Mouse (Mus musculus) ES-Bruce4 (cell line): Measurements from ENCODE around the gene Vamp5. TPM values are rescaled to one million over a fixed set of nuclear protein-coding genes. Genes with fewer than 3 reads are reported as not detected.

Experiments used
- H3K27ac ChIP-seq: 2 replicates; pipeline ENCODE4 v1.5.1; 2012; ENCODE audit warnings: low read length, inconsistent platforms; ENCODE audit not compliant: insufficient read depth
- H3K27me3 ChIP-seq: 2 replicates; pipeline ENCODE4 v1.6.1; 2012; ENCODE audit warnings: mild to moderate bottlenecking, low read length, inconsistent platforms; ENCODE audit not compliant: control insufficient read depth, poor library complexity, insufficient read depth, severe bottlenecking
- H3K36me3 ChIP-seq: 2 replicates; pipeline ENCODE4 v1.6.1; 2012; ENCODE audit warnings: inconsistent platforms, mild to moderate bottlenecking, low read length, moderate library complexity; ENCODE audit not compliant: control insufficient read depth, poor library complexity, insufficient read depth, severe bottlenecking
- H3K4me1 ChIP-seq: one replicate; pipeline ENCODE4 v1.8.1; 2011; ENCODE audit warnings: low read length; ENCODE audit not compliant: control insufficient read depth, insufficient read depth
- H3K4me3 ChIP-seq: 2 replicates; pipeline ENCODE4 v1.5.1; 2011; ENCODE audit warnings: low read depth, mild to moderate bottlenecking, low read length
- H3K9ac ChIP-seq: 2 replicates; pipeline ENCODE4 v1.6.1; 2012; ENCODE audit warnings: low read depth, mild to moderate bottlenecking, inconsistent platforms; ENCODE audit not compliant: poor library complexity, severe bottlenecking
- H3K9me3 ChIP-seq: replicated peaks from 2 replicates; pipeline ENCODE4 v1.6.1; 2012; ENCODE audit warnings: mild to moderate bottlenecking, low read length, inconsistent platforms; ENCODE audit not compliant: control insufficient read depth, poor library complexity, insufficient read depth, severe bottlenecking
- CTCF ChIP-seq: IDR thresholded peaks from one replicate; pipeline ENCODE4 v1.8.1; 2011; ENCODE audit warnings: low read depth, low read length
- EP300 ChIP-seq: IDR thresholded peaks from 2 replicates; pipeline ENCODE4 v1.6.1; 2011; ENCODE audit warnings: low read depth, low read length; ENCODE audit not compliant: insufficient read depth
- POLR2A ChIP-seq: IDR thresholded peaks from one replicate; pipeline ENCODE4 v1.8.1; 2011; ENCODE audit warnings: low read length; ENCODE audit not compliant: insufficient read depth
- polyA plus RNA-seq: library from polyadenylated mRNA; stranded (reverse); fragments of >200 nt; gene quantifications from 2 replicates; pipeline ENCODE4 v1.2.4, GENCODE M21; 2011; ENCODE audit warnings: low read depth; ENCODE audit not compliant: missing spikeins, insufficient read depth, insufficient read length

Gene Vamp5
- polyA plus RNA-seq, 1 experiment, result 2.2 TPM

DNA sequence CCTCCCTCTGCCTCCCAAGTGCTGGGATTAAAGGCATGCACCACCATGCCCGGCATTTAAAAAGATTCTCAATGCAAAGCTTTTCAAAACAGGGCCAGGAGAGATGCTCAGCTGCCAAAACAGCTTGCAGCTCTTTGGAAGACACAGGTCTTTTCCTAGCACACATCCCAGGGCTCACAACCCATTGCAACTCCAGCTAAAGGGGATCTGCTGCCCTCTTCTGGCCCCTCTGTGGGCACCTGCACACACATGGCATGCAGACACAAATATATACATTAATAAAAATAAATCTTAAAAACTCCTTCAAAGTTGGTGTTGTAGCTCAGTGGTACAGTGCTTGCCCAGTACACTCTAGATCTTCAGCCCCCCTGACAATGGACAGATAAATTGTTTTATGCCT is 29.7 kb upstream of the Vamp5 start:
- no peaks in the 10 kb centered on the region for H3K36me3 ChIP-seq
- no peaks in the 10 kb centered on the region for H3K9me3 ChIP-seq
- no peaks in the 10 kb centered on the region for H3K4me1 ChIP-seq
- H3K27me3 ChIP-seq, result no peaks in the 10 kb centered on the region
- no peak overlapping the region for H3K9ac ChIP-seq
- no peak for TF ChIP-seq POLR2A
- peak; percentile 55 for TF ChIP-seq CTCF
- H3K27ac ChIP-seq, result no peak overlapping the region
- H3K4me3 ChIP-seq, result no peak overlapping the region

DNA sequence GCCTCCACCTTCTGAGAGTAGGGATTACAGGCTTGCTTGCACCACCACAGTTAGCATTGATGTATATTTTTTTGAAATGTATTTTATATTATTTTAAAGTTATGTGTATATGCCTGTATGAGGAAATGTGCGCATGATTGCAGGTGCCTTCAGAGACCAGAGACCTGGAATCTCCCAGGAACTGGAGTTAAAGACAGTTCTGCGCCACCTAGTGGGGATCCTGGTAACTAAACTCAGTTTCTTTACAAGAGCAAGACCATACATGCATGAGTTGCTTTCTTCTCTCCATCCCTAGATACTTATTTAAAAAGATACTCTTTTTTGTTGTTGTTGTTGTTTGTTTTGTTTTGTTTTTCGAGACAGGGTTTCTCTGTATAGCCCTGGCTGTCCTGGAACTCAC is 29.3 kb upstream of the Vamp5 start:
- Histone ChIP-seq H3K36me3 (no peaks in the 10 kb centered on the region), H3K27me3 (no peaks in the 10 kb centered on the region), H3K27ac (no peak overlapping the region), H3K9ac (no peak overlapping the region), H3K4me1 (no peaks in the 10 kb centered on the region), H3K9me3 (no peaks in the 10 kb centered on the region), H3K4me3 (no peak overlapping the region)
- TF ChIP-seq CTCF, result peak; percentile 29
- TF ChIP-seq POLR2A, result no peak

DNA sequence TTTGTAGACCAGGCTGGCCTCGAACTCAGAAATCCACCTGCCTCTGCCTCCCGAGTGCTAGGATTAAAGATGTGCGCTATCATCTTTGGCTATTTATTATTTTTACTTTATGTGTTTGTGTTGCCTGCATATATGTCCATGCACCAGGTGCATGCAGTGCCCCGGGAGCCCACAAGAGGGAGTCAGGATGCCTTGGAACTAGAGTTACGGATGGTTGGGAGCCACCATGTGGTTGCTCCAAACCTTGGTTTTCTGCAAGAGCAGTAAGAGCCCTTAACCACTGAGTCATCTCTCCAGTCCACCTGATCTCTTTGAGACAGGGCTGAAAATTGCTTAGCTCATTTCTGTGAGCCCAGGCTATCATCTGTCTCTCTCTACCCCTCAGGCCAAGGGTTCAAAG is 26.9 kb upstream of the Vamp5 start:
- no peak for TF ChIP-seq EP300
- TF ChIP-seq CTCF, result peak; percentile 100
- Histone ChIP-seq H3K4me1 (no peaks in the 10 kb centered on the region), H3K36me3 (no peaks in the 10 kb centered on the region), H3K4me3 (no peak overlapping the region), H3K27ac (no peak overlapping the region), H3K27me3 (no peaks in the 10 kb centered on the region), H3K9me3 (no peaks in the 10 kb centered on the region), H3K9ac (no peak overlapping the region)

DNA sequence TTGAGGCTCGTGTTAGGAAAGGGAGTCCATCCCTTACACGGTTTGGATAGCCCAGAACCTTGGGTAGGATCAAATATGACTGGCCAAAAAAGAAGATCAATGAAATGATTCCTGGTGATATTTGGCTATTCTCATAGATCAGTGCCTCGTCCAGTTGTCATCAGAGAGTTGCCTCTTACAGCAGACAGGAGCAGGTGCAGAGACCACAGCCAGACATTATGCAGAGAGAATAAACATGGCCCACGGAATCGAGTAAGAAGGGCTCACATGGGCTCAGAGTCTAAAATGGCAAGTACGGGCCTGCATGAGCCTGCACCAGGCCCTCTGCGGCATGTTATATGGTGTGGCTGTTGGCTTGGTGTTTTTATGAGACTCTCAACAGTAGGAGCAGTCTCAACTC is 25.1 kb upstream of the Vamp5 start:
- no peaks in the 10 kb centered on the region for H3K4me1 ChIP-seq
- no peak overlapping the region for H3K4me3 ChIP-seq
- TF ChIP-seq CTCF (no peak), POLR2A (no peak)

DNA sequence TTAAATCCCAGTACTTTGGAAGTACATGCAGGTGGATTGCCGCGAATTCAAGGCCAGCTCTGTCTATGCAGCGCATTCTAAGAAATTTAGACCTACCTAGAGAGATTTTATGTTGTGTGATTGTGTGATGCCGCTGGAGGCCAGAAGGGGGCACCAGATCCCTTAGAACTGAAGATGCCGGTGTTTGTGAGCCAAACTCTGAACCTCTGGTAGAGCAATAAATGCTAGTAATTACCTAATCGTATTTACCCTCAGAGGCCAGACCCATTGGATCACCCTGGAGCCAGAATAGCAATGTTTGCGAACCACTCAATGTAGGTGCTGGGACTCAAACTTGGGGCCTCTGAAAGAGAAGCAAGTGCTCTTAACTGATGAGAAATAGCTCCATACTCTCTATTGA is 21.6 kb upstream of the Vamp5 start:
- H3K4me1 ChIP-seq, result no peaks in the 10 kb centered on the region
- H3K4me3 ChIP-seq, result no peak overlapping the region

More for the DNA sequence above, 25.1 kb upstream of the Vamp5 start:
- Histone ChIP-seq H3K9me3 (no peaks in the 10 kb centered on the region), H3K9ac (no peak overlapping the region), H3K36me3 (no peaks in the 10 kb centered on the region), H3K27ac (no peak overlapping the region), H3K27me3 (no peaks in the 10 kb centered on the region)

DNA sequence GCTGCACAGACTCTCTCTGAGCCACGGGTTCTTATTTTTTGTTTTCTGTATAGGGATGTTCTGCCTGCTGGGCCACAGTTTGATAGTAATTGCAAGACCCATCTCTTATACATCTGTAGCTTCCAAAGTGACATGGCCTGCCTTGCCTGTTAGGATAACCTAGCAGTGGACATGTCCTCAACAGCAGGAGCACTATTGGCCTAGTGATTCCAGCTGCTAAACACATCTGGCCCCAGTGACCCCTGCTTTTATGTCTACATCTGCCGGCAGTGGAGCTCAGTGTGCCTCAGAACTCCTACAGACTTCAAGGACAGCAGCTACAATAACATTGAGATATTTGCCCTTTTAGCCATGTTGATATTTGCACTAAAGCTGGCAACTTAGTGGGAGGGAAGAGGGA is 19.7 kb upstream of the Vamp5 start:
- TF ChIP-seq POLR2A (no peak), CTCF (no peak), EP300 (no peak)
- no peaks in the 10 kb centered on the region for H3K36me3 ChIP-seq
- no peak overlapping the region for H3K4me3 ChIP-seq

More for the DNA sequence above, 21.6 kb upstream of the Vamp5 start:
- TF ChIP-seq CTCF (peak; percentile 73), EP300 (no peak)
- H3K9me3 ChIP-seq, result no peaks in the 10 kb centered on the region
- no peaks in the 10 kb centered on the region for H3K36me3 ChIP-seq
- no peak overlapping the region for H3K27ac ChIP-seq
- H3K27me3 ChIP-seq, result no peaks in the 10 kb centered on the region
- H3K9ac ChIP-seq, result no peak overlapping the region

DNA sequence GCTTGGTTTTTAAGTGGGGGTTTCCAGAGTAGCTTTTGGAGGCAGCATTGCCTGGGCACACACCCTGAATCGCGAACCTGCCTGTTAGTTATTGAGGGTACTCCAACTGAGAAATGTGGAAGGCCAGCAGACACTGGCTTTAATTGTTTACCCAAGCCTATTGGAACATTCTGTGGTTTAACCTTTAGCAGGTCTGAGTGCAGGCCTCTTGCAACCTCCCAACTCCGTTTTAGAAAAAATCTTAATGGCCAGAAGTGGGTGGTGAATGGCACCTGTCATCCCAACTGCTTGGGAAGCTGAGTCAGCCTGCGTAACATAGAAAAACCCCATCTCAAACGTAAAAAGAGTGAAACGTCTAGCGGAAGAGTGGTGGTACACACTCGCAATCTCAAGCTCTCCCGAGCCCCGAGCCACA is 16.6 kb upstream of the Vamp5 start:
- no peak overlapping the region for H3K27ac ChIP-seq
- H3K4me3 ChIP-seq, result no peak overlapping the region
- no peaks in the 10 kb centered on the region for H3K27me3 ChIP-seq
- no peak overlapping the region for H3K9ac ChIP-seq
- no peaks in the 10 kb centered on the region for H3K4me1 ChIP-seq
- H3K9me3 ChIP-seq, result no peaks in the 10 kb centered on the region
- no peak for TF ChIP-seq EP300
- no peak for TF ChIP-seq POLR2A
- TF ChIP-seq CTCF, result no peak
- no peaks in the 10 kb centered on the region for H3K36me3 ChIP-seq

More for the DNA sequence above, 19.7 kb upstream of the Vamp5 start:
- no peak overlapping the region for H3K27ac ChIP-seq
- H3K4me1 ChIP-seq, result no peaks in the 10 kb centered on the region
- no peak overlapping the region for H3K9ac ChIP-seq
- no peaks in the 10 kb centered on the region for H3K9me3 ChIP-seq
- no peaks in the 10 kb centered on the region for H3K27me3 ChIP-seq
